ENCODE assay signal across 8 mouse cellular contexts in the genomic region with DNA sequence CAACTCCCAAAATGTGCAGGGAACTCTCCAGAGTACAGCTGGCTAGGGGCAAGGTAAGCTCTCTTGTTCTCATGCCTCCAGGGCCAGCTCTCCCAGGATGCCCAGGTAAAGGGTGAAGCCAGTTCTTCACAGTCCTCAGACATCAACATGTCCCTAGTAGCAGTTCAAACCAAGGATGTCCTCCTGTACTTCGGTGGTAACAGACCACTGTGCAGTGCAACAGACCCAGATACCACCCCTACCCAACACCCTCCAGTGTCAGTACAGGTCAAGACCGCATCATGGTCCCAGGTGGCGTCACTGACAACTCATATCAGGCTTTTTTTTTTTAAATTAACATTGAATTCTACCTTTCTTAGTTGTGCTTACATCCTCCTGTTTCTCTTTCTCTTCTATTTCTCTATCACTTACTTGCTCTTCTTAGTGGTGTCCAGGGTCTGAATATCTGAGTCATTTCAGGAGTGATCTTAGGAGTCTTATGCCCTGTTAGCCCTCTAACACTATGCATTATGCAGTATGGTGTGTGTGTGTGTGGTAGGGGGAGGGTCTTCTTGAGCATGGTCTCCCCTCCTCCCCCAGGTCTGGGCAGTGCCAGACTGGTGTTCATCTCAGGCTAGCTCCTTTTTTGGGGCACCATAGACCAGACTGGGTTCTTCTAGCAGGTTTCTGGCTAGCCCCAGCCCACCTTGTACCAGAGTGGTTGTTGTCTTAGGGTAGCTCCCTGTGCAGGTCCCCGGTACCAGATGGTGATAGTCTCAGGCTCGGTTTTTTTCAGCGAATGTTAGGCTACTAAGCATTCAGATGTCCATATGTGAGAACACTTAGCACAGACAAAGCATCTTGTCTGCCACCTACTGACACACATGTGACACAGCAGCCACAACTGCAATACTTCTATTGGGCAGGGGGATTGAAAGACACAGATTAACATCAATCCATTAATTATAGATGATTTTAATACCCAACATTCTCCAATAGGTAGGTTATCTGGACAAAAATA. TPM values are rescaled to one million over a fixed set of nuclear protein-coding genes. Genes with fewer than 3 reads are reported as not detected.
DNase-seq lines count a peak whose midpoint lies in the region; ATAC-seq and TF ChIP-seq lines count a peak whose summit lies in the region.

No protein-coding gene starts in this region.

- H3K27me3 ChIP-seq in spleen, adult 2 months (ENCODE audit: control insufficient read depth, insufficient read depth, low read length) = no peaks in the 10 kb centered on the region
- H3K27me3 ChIP-seq in liver, embryonic 11.5 days (replicated peaks; ENCODE audit: control insufficient read depth, insufficient read depth, low read length) = no peaks in the 10 kb centered on the region

- 47% methylated on average over 6 of the region's 6 CpGs for WGBS in spleen, adult 2 months
- WGBS in liver, embryonic 11.5 days = 44% methylated on average over 6 of the region's 6 CpGs

- no peaks in the 10 kb centered on the region for H3K9me3 ChIP-seq in liver, embryonic 11.5 days (ENCODE audit: control insufficient read depth, low read length)

- peak overlapping the region; percentile 26 for H3K4me2 ChIP-seq in liver, embryonic 11.5 days

- no peaks in the 10 kb centered on the region for H3K36me3 ChIP-seq in spleen, adult 2 months (ENCODE audit: control insufficient read depth, insufficient read depth, low read length)
- no peaks in the 10 kb centered on the region for H3K36me3 ChIP-seq in liver, embryonic 11.5 days (ENCODE audit: control insufficient read depth, insufficient read depth, low read length)

- no peak for TF ChIP-seq POLR2A in spleen, adult 2 months (IDR thresholded peaks at IDR 0.05; ENCODE audit: low read depth, low read length)

- no peak for DNase-seq in spleen, adult 2 months (ENCODE audit: low read depth in 1 of 2, low spot score in 2 of 2)
- no peak for DNase-seq in spleen, adult 12 weeks (ENCODE audit: low spot score)
- peak; percentile 33 to 60 for DNase-seq in cerebellum, postnatal 14 days
- peak; percentile 44 for DNase-seq in kidney, adult 9 months
- DNase-seq in liver, embryonic 11.5 days (ENCODE audit: low spot score) = peak; percentile 33
- DNase-seq in natural killer cell, adult 2 months (ENCODE audit: low spot score in 2 of 2) = peak; percentile 20 to 29
- peak; percentile 23 for DNase-seq in thymus, postnatal 25 days

- H3K4me3 ChIP-seq in spleen, adult 2 months (ENCODE audit: extremely low read depth, insufficient read depth, insufficient read length) = no peak overlapping the region
- no peak overlapping the region for H3K4me3 ChIP-seq in liver, embryonic 11.5 days (ENCODE audit: low read depth, low read length)

- H3K4me1 ChIP-seq in spleen, adult 2 months (ENCODE audit: control insufficient read depth, insufficient read depth, insufficient read length) = no peaks in the 10 kb centered on the region
- no peaks in the 10 kb centered on the region for H3K4me1 ChIP-seq in liver, embryonic 11.5 days (replicated peaks; ENCODE audit: control insufficient read depth, insufficient read depth, low read length)

- H3K9ac ChIP-seq in liver, embryonic 11.5 days (ENCODE audit: low read depth, low read length) = no peak overlapping the region

- H3K27ac ChIP-seq in spleen, adult 2 months (ENCODE audit: insufficient read depth, low read length) = no peak overlapping the region
- H3K27ac ChIP-seq in liver, embryonic 11.5 days (ENCODE audit: low read depth, low read length) = no peak overlapping the region

- ATAC-seq in granulocyte monocyte progenitor cell, adult 5-6 weeks (replicated peaks; ENCODE audit: poor library complexity, severe bottlenecking) = peak; percentile 98
- peak; percentile 82 for ATAC-seq in liver, embryonic 11.5 days (replicated peaks; ENCODE audit: low FRiP score)

- TF ChIP-seq CTCF in spleen, adult 2 months (IDR thresholded peaks at IDR 0.05; ENCODE audit: extremely low read depth, insufficient read depth, insufficient read length, insufficient replicate concordance) = peak; percentile 42; the same call in 1 of the 2 replicates

RNA-seq across cellular contexts. Expression of a gene that starts 9.2 kb away (rescaled TPM):
- not detected in 2 replicates for polyA plus RNA-seq in spleen, adult 2 months (2012; rRNA removed)
- not detected in 2 replicates for total RNA-seq in granulocyte monocyte progenitor cell, adult 5-6 weeks (2014; fragmentation: Nextera tagmentation)
- not detected in 2 replicates for total RNA-seq in granulocyte monocyte progenitor cell, adult 5-6 weeks (2017)
- not detected in 2 replicates for polyA plus RNA-seq in liver, embryonic 11.5 days (2014; fragmentation: Nextera tagmentation; extraction: Ambion mirVana)

RNA-seq across cellular contexts. Expression of a gene that starts 34.4 kb away (rescaled TPM):
- polyA plus RNA-seq in spleen, adult 2 months (2012; rRNA removed) = 18.3 and 20.2 TPM in 2 replicates
- total RNA-seq in granulocyte monocyte progenitor cell, adult 5-6 weeks (2014; fragmentation: Nextera tagmentation) = 10.1 and 14.9 TPM in 2 replicates
- total RNA-seq in granulocyte monocyte progenitor cell, adult 5-6 weeks (2017) = 12.0 TPM in 2 replicates
- polyA plus RNA-seq in liver, embryonic 11.5 days (2014; fragmentation: Nextera tagmentation; extraction: Ambion mirVana) = 23.8 and 24.3 TPM in 2 replicates

RNA-seq across cellular contexts. Expression of a gene that starts 48.5 kb away (rescaled TPM):
- not detected in 2 replicates for polyA plus RNA-seq in spleen, adult 2 months (2012; rRNA removed)
- total RNA-seq in granulocyte monocyte progenitor cell, adult 5-6 weeks (2014; fragmentation: Nextera tagmentation) = not detected in 2 replicates
- not detected in 2 replicates for total RNA-seq in granulocyte monocyte progenitor cell, adult 5-6 weeks (2017)
- polyA plus RNA-seq in liver, embryonic 11.5 days (2014; fragmentation: Nextera tagmentation; extraction: Ambion mirVana) = not detected in 2 replicates

Comparison
In these comparisons a context has a peak if more than half of its experiments do, and no peak if none do; other contexts are left out.
1. DNase-seq: peak in cerebellum, postnatal 14 days (2 of 2), kidney, adult 9 months (single experiment), liver, embryonic 11.5 days (single experiment), natural killer cell, adult 2 months (2 of 2) and thymus, postnatal 25 days (single experiment); none in spleen, adult 2 months (0 of 2) and spleen, adult 12 weeks (single experiment).